Mouse (Mus musculus) c-Kit-positive CD71-positive TER-119-positive erythroid progenitor cells, embryonic 14.5 days (primary cell): ENCODE results near the gene Dnajc21.
A peak's percentile ranks its signal among the peaks of the same experiment; 100 is the strongest.

Source experiments
- DNase-seq: peaks from one replicate; pipeline ENCODE4 v3.0.0-alpha.2; 2013; ENCODE audit warnings: low spot score

Gene Dnajc21

DNA sequence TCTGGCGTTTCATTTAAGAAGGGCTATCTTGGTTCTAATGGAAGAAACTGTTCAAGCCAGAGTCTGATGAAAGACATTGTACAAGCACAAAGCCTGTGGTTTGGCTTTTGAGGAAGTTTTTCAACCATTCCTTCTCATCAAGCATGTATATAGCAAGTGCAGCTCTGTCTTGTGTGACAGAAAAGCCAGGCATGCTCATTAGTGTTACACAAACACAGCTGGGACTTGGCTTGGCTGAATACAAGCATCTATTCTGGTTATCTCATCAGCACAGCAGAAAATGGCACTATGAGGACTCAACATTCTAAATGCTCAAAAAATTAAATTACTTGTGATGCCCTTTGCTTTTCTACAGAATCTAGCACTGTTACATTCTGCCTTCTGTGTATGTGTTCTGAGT, 33.4 kb downstream of the Dnajc21 start:
- DNase-seq: no peak

GRCm38 (mm10) chr15:10426545-10427266, 43.6 kb downstream of the Dnajc21 start:
- DNase-seq: no peak

GRCm38 (mm10) chr15:10426124-10426523, 44.2 kb downstream of the Dnajc21 start:
- no peak for DNase-seq

DNA sequence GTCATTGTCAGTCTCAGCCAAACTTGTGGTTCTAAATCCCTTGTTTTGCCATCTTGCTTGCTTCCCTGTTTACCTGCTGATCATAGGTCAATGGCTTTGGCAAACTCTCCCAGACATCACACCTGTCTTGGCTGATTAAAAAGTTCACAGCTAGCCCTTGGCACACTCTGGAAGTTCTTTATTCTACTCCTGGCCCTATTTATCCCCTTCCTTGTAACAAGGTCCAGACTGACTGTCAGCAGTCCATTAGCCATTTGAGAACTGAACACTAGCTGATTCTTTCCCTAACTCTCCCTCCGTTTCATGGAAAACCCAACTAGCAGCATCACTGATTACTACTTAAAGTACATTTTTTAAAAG, 48.6 kb downstream of the Dnajc21 start:
- DNase-seq: no peak

DNA sequence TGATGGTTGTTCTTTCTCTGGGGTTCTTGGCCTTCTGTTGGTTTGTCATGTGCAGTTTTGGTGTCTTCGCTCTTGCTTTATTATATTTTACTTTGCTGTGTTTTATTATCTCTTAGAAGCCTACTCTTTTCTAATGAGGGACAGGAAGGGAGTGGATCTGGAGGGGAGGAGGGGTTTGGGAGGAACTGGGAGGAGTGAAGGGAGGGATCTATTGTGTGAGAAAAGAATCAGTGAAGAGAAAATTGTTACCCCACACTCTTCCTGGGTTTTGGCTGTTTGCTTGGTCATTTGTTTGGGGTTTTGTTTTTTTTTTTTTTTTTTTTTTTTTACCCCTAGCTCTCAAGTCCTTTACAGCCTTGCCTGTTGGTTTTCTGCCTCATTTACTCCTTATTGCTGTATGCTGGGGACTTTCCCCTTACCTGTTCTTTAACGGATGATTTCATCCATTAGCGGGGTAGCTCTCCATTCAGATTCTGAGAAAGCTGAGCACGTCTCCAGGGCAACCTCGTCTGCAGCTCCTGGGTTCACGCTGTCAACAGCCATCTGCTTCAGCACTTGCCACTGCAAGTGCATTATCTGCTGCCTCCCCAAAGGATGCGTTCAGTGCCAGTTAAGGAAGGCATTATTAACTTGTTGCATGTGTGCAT, 49.1 kb downstream of the Dnajc21 start:
- no peak for DNase-seq

GRCm38 (mm10) chr15:10413656-10414055, 56.7 kb downstream of the Dnajc21 start:
- DNase-seq: no peak

DNA sequence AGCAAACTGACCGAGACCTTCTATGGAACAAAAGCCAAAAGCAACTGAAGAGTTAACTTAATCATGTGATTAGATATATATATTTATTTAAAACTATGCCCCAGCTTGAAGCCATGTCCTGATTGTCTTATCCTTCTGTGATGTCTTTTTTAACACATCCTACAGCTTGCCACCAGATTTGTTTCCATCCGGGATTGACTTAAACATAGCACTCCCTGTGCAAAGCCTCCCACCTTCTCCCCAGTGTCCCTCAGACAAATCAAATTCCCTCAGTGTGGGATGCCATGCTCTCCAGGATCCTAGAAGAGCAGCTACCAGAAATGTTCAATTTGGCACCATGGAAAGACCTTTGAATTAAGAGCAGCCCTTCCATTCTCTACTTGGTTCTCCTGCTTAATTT, 59.4 kb downstream of the Dnajc21 start:
- DNase-seq: no peak

GRCm38 (mm10) chr15:10409842-10410241, 60.5 kb downstream of the Dnajc21 start:
- DNase-seq: no peak

DNA sequence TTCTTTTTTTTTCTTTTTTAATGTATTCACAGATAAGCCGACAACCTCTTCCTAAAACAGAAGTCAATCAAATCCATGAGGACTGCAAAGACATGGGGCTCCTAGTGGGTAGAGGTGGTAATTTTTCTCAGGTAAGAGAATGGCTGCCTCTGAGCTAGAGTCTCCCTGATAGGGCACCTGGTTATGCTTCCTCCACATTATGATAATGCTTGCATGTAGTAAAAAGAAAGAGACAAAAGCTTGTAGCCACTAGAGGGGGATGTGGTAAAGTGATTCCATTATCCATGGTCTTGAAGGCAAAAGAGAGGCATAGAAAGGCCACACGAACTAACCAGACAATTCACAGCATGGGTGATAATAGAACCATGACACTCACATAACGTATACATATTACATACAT, 69.9 kb downstream of the Dnajc21 start:
- DNase-seq: peak; percentile 6

- no peak for DNase-seq
These were observed 70.5 kb downstream of the Dnajc21 start for GRCm38 (mm10) chr15:10399795-10400194.
